Mouse (Mus musculus) B cell, adult 62 days (primary cell): ENCODE results near the gene Olfr485. TPM values are rescaled to one million over a fixed set of nuclear protein-coding genes. Genes with fewer than 3 reads are reported as not detected.

Experiments
- total RNA-seq: library from RNA; stranded (reverse); gene quantifications from 4 replicates; pipeline ENCODE4 v1.2.4, GENCODE M21; 2023

Olfr485 gene
- total RNA-seq: not detected in 4 replicates

GRCm38 (mm10) chr7:108159771-108160170, at the start of gene Olfr485:
TSS of gene Olfr485 (minus strand) at chr7:108159871.

GRCm38 (mm10) chr7:108172642-108173041, 13.0 kb upstream of the Olfr485 start, which contains the start of gene Olfr486:
TSS of gene Olfr486 (minus strand) at chr7:108172742.

GRCm38 (mm10) chr7:108127349-108127748, 32.3 kb downstream of the Olfr485 start, which contains the start of gene Olfr484:
TSS of gene Olfr484 (minus strand) at chr7:108127449.

Other genes with a start within 250 kb of the Olfr485 start
- not detected in 4 replicates for gene Olfr473, start 229.4 kb downstream of the Olfr485 start, total RNA-seq
- not detected in 4 replicates for gene Olfr474, start 205.2 kb downstream of the Olfr485 start, total RNA-seq
- gene Olfr476, start 195.1 kb downstream of the Olfr485 start, total RNA-seq: not detected in 4 replicates
- not detected in 4 replicates for gene Olfr477, start 173.2 kb downstream of the Olfr485 start, total RNA-seq
- gene Olfr478, start 125.9 kb downstream of the Olfr485 start, total RNA-seq: not detected in 4 replicates
- not detected in 4 replicates for gene Olfr479, start 109.2 kb downstream of the Olfr485 start, total RNA-seq
- gene Olfr480, start 92.5 kb downstream of the Olfr485 start, total RNA-seq: not detected in 4 replicates
- gene Olfr481, start 80.0 kb downstream of the Olfr485 start, total RNA-seq: not detected in 4 replicates
- gene Olfr482, start 62.3 kb downstream of the Olfr485 start, total RNA-seq: 0.77 to 1.7 TPM (median 1.5 TPM) in 4 replicates
- gene Olfr483, start 59.0 kb downstream of the Olfr485 start, total RNA-seq: not detected in 4 replicates
- gene Olfr484, start 32.4 kb downstream of the Olfr485 start, total RNA-seq: not detected in 4 replicates
- not detected in 4 replicates for gene Olfr486, start 12.9 kb upstream of the Olfr485 start, total RNA-seq
- not detected in 4 replicates for gene Olfr487, start 54.8 kb upstream of the Olfr485 start, total RNA-seq
- not detected in 4 replicates for gene Olfr488, start 98.5 kb upstream of the Olfr485 start, total RNA-seq
- gene Olfr490, start 129.1 kb upstream of the Olfr485 start, total RNA-seq: not detected in 4 replicates
- not detected in 4 replicates for gene Olfr491, start 153.6 kb upstream of the Olfr485 start, total RNA-seq
- gene Olfr492, start 163.8 kb upstream of the Olfr485 start, total RNA-seq: not detected in 4 replicates
- not detected in 4 replicates for gene Olfr493, start 187.1 kb upstream of the Olfr485 start, total RNA-seq
- gene Olfr494, start 205.5 kb upstream of the Olfr485 start, total RNA-seq: not detected in 4 replicates
- not detected in 4 replicates for gene Olfr495, start 233.3 kb upstream of the Olfr485 start, total RNA-seq